Mouse (Mus musculus): ENCODE measurements at regions not wholly inside any gene's neighbourhood (a gene's known extent, or its start where the extent isn't known, plus 50 kb on each side); places are given as distances from the start of the nearest gene placed in this dataset.
A peak's percentile ranks its signal among the peaks of the same experiment; 100 is the strongest.

GRCm38 (mm10) chr15:7459992-7460820 is 62.0 kb upstream of the Egflam start:
- DNase-seq (ENCODE audit: low read depth), result peak; percentile 29

DNA sequence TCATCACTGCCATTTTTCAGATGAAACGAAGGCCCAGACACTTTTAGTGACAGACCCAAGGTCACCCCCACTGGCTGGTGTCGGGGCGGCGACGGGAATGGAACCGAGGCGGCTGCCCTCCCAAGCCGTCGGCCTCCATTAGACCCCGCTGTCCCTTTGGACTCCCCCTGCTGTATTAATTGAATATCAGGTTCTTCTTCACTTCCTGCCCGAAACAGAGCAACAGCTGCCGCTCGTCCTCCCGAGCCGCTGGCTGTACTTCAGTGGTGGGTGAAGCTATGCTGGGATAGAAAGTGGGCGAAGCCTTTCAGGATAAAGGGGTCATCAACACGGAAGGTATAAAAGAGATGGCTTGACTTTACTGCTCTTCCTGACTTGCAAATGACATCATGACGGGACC is 64.4 kb upstream of the Egflam start:
- no peak for DNase-seq (ENCODE audit: low read depth)

DNA sequence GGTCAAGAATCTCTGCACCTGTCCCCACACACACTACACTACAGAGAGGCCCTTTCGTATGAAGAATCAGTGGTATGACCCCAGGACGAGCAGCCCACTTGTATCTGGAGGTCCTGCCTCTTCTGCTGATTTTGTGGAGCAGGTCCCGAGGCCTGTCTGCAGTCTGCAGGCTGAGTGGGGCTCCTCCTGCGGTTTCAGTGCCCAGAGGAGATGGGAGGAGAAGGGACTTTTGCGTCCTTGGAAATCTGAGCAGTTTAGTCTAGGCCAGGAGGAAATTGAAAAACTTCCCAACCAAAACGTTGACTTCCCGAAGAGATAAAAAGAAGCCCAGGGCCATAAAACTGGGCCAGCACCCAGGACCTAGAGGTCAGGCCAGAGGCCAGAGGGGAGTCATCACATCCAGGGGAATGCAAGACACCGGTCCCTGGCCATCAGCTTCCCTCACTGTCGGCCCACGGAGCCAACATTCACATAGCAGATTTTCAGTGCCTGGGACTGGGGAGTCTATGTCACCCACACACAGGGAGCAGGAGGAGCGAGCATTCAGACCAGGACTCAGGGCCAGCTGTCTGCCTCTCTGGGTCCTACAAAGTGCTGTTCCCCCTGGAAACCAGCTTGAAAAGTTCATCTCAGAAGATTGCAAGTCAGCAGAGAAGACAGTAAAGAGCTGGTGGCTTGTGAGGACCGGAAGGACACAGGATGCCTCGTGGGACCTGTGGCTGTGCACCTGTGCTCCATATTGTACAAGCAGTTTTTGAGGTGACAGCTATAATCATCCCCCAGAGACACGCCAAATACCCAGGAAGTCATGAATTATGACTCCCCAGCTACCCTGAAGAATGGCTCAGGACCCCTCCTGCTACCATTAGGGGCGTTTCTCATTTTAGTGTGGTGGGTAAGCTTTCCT is 65.5 kb upstream of the Egflam start:
- no peak for DNase-seq (ENCODE audit: low read depth)

DNA sequence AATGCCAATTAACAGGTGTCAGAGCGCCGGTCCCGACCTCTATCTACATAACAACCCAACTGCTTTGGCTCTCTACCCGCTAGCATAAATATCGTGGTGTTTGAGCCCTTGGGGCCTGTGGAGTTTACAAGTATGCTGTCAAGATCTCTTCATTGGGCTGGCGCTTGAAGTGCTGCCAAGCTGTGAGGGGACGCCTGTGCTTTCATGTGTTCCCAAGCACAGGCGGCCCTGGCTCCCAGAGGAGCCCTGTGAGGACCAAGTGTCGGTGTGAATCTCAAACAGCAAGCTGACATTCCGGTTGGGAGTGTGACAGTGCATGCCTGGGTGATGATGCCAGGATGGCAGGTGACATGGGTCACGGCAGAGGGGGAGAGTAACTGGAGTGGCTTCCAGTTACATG is 82.0 kb upstream of the Egflam start:
- no peak for DNase-seq (ENCODE audit: low read depth)

DNA sequence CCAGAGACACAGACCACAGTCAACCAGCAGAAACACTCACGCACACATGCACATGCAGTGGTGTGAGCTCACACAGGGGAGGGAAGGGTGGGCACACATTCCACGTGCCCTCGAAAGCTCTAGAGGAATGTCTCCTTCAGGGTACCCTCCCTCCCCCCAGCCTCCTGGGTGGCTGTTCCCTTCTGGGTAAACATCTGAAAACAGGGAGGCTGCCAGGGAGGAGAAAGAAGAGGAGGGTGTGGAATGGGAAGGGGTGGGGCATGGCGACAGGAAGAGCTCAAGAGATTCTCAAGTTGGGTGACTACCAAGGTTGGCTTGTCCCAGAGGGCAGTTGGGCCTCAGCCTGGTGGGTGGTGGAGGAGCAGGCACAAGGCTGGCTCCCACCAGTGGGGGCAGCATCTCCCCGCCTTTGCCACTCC is 82.6 kb upstream of the Egflam start:
- no peak for DNase-seq (ENCODE audit: low read depth)

GRCm38 (mm10) chr15:7483686-7484085 is 85.5 kb upstream of the Egflam start:
- no peak for DNase-seq (ENCODE audit: low read depth)

DNA sequence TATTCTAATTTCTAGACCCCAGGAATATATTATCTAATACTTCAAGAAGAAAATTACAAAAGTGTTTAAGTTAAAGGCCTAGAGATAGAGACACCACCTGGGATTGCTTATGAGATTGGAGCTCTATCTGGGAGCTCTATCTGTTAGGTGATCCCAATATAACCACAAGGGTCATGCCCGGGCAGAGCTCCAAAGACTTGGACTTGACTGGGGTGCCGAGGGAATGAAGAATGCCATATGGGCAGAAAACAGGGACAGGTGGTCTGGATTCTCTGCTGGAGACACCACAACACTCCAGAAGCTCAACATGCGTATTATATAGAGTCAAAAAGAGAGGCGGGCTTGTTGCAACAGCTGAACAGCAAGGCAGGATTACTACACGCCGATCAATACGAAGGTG is 92.9 kb upstream of the Egflam start:
- DNase-seq (ENCODE audit: low read depth), result no peak

DNA sequence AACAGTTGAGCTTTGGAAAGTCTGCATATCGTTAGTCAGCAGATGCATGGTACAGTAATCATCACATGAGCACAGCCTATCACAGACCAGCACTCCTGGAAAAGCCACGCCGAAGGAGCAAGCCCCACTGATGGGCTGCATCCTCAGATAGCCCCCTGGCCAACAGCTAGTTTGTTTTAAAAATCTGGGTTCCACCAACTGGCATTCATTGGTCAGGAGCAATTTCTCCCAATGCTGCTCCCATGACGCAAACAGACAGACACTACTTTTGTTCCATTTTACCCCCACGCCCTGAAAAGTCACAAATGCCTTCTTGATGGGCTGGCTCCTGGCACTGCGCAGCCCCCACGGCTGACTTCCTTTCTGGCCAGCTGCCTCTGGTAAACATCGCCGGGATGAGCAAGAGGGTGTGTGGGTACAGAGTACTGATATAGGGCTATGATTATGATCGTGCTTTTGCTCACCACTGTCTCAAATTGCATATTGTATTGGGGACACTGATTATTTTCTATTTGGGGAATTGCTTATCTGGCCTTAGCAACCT is 95.0 kb upstream of the Egflam start:
- peak; percentile 4 for DNase-seq (ENCODE audit: low read depth)

DNA sequence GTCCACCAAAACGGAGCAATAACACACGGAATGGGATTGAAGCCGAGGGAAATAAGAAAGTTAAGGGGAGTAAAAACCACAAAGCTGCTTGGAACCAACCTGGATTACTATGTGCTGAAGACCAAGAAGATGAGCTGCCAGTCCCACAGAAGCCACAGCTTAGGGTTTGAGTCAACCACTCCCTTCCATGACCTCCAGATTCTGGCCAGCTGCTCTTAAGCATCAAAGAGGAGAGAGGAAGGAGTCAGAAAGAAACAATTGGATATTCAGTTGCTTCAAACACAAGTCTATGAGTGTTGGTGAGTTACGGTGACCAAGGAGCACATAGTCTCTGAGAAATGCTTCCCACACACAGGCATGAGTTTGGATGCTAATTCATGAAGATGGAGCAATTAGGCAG is 99.7 kb upstream of the Egflam start:
- DNase-seq (ENCODE audit: low read depth), result no peak

- DNase-seq (ENCODE audit: low read depth), result no peak
Measured at GRCm38 (mm10) chr15:7508535-7508934, 110.3 kb upstream of the Egflam start.

GRCm38 (mm10) chr15:7514743-7515273 is 116.6 kb upstream of the Egflam start:
- DNase-seq (ENCODE audit: low read depth), result no peak

GRCm38 (mm10) chr15:7521611-7522010 is 123.4 kb upstream of the Egflam start:
- no peak for DNase-seq (ENCODE audit: low read depth)

- no peak for DNase-seq (ENCODE audit: low read depth)
Measured at GRCm38 (mm10) chr15:7522902-7523786, 124.9 kb upstream of the Egflam start.

- DNase-seq (ENCODE audit: low read depth), result no peak
Measured at GRCm38 (mm10) chr15:7530959-7531588, 132.9 kb upstream of the Egflam start.

DNA sequence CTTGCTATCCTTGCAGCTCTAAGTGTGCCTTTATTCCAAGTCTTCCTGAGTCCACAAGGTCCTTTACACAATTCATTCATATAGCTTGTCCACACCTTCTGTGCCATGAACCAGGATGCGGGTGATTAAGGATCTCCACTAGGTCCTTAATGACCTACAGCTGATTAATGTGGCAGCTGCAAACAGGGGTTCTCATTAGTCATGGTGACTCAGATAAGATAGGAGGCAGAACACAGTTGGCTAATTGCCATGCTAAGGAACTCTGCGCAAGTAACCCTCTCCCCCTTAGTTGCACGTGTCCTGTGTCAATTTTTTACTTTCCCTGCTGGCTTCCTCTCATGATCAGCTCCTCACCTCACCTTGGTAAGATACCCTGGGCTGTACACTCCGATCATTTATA is 139.7 kb upstream of the Egflam start:
- no peak for DNase-seq (ENCODE audit: low read depth)

GRCm38 (mm10) chr15:7553190-7553895 is 155.1 kb upstream of the Egflam start:
- no peak for DNase-seq (ENCODE audit: low read depth)

- DNase-seq (ENCODE audit: low read depth), result no peak
Measured at GRCm38 (mm10) chr15:7554433-7554832, 156.2 kb upstream of the Egflam start.

- DNase-seq (ENCODE audit: low read depth), result no peak
Measured at GRCm38 (mm10) chr15:7563279-7563678, 165.1 kb upstream of the Egflam start.

DNA sequence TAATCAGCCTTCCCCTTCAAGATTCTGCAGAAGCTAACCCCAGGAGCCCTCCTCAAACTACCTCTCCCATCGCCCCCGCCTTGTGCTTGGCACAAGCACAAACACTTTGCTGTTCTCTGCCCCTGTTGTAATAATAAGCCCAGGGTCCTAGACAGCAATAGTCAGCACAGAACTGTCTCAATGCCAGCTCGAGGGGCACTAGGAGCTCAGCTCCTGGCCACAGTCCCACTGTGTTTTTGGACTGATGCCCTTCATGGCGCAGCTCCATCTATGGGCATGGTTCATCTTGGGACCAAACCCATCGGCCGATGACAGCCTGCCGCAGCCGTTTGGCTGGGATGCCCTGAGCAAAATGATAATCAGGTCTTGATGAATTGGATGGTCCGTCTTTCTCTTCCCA is 165.5 kb upstream of the Egflam start:
- no peak for DNase-seq (ENCODE audit: low read depth)

DNA sequence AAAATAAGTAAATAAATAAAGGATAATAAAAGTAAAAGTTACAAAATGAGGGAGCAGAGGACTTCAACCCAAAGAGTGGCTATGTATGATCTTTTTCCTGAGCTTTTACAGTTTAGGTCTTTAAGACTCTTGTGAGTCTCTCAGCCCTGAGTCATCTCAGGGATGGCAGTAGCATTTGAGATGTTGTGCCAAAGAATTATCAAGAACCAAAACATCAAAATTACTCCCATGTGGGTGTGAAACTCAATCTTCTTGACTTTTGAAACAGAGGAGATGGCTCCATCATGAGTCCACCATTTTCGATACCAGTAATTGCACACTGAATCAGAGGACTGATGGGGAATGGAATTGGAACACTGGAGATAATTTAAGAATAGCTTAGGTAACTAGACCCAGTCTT is 174.0 kb upstream of the Egflam start:
- DNase-seq (ENCODE audit: low read depth), result no peak

Measured in fibroblast of lung, adult 2 months (primary cell).